Mouse (Mus musculus) erythroblast, embryonic 14.5 days (primary cell): ENCODE measurements around the gene Gck.

Experiments used
- GATA1 ChIP-seq: IDR thresholded peaks from 2 replicates; pipeline ENCODE4 v1.6.1; 2012; ENCODE audit warnings: low read length, inconsistent platforms, mixed read lengths
- TAL1 ChIP-seq: IDR thresholded peaks from 3 replicates; pipeline ENCODE4 v1.6.1; 2012; ENCODE audit warnings: low read length, inconsistent platforms, mixed read lengths

GRCm38 (mm10) chr11:5873192-5873591, 76.7 kb downstream of the Gck start:
- TF ChIP-seq GATA1 (no peak), TAL1 (no peak)
